In genomic region chr9:51008068-51008840, GRCm38 (mm10) we compare ENCODE assay signal across 8 mouse cellular contexts. TPM values are rescaled to one million over a fixed set of nuclear protein-coding genes. Genes with fewer than 3 reads are reported as not detected.
A peak's percentile ranks its signal among the peaks of the same experiment; 100 is the strongest.
DNase-seq lines count a peak whose midpoint lies in the region; ATAC-seq and TF ChIP-seq lines count a peak whose summit lies in the region.

No protein-coding gene starts in this region.

- no peaks in the 10 kb centered on the region for H3K9me3 ChIP-seq in kidney, postnatal 0 days (replicated peaks; ENCODE audit: low read length)
- no peaks in the 10 kb centered on the region for H3K9me3 ChIP-seq in stomach, embryonic 14.5 days (ENCODE audit: control insufficient read depth, low read depth, low read length)

- H3K27ac ChIP-seq in kidney, postnatal 0 days = peak overlapping the region; percentile 90
- H3K27ac ChIP-seq in stomach, embryonic 14.5 days (ENCODE audit: low read length) = peak overlapping the region; percentile 91

- no peaks in the 10 kb centered on the region for H3K36me3 ChIP-seq in kidney, postnatal 0 days (ENCODE audit: insufficient read depth, low read length)
- H3K36me3 ChIP-seq in stomach, embryonic 14.5 days (ENCODE audit: control insufficient read depth, insufficient read depth, low read length) = no peaks in the 10 kb centered on the region

- peak overlapping the region; percentile 69 for H3K4me3 ChIP-seq in kidney, postnatal 0 days (replicated peaks; ENCODE audit: low read depth, low read length)
- peak overlapping the region; percentile 87 for H3K4me3 ChIP-seq in stomach, embryonic 14.5 days (ENCODE audit: low read depth, low read length)

- H3K4me2 ChIP-seq in kidney, postnatal 0 days (ENCODE audit: low read length) = peak overlapping the region; percentile 86
- H3K4me2 ChIP-seq in stomach, embryonic 14.5 days (replicated peaks; ENCODE audit: low read depth, low read length) = peak overlapping the region; percentile 74

- no peak for TF ChIP-seq CTCF in kidney, postnatal 0 days (IDR thresholded peaks at IDR 0.05; ENCODE audit: low read depth)

- H3K9ac ChIP-seq in kidney, postnatal 0 days (ENCODE audit: low read depth, low read length) = peak overlapping the region; percentile 79
- peak overlapping the region; percentile 83 for H3K9ac ChIP-seq in stomach, embryonic 14.5 days (replicated peaks; ENCODE audit: low read depth, low read length)

- peaks cover 3% of the 10 kb centered on the region; the same call in 1 of the 2 replicates for H3K4me1 ChIP-seq in kidney, postnatal 0 days (replicated peaks; ENCODE audit: insufficient read depth, low read length)
- peaks cover 6% of the 10 kb centered on the region; the same call in 1 of the 2 replicates for H3K4me1 ChIP-seq in stomach, embryonic 14.5 days (ENCODE audit: control insufficient read depth, insufficient read depth, low read length)

- no peaks in the 10 kb centered on the region for H3K27me3 ChIP-seq in kidney, postnatal 0 days (ENCODE audit: insufficient read depth, low read length)
- H3K27me3 ChIP-seq in stomach, embryonic 14.5 days (ENCODE audit: control insufficient read depth, insufficient read depth, low read length) = no peaks in the 10 kb centered on the region

- ATAC-seq in cerebellum, adult (ENCODE audit: insufficient number of reproducible peaks, low FRiP score, low TSS enrichment) = peak; percentile 39
- peak; percentile 48 for ATAC-seq in frontal cortex, adult (ENCODE audit: low TSS enrichment)
- ATAC-seq in kidney, postnatal 0 days (replicated peaks; ENCODE audit: low FRiP score, low read depth) = peak; percentile 30
- ATAC-seq in stomach, embryonic 14.5 days (ENCODE audit: insufficient number of reproducible peaks, insufficient read depth, low FRiP score, low read depth) = peak; percentile 20; the same call in 1 of the 2 replicates

- under 1% methylated on average over 60 of the region's 65 CpGs for WGBS in kidney, postnatal 0 days
- under 1% methylated on average over 54 of the region's 65 CpGs for WGBS in stomach, embryonic 14.5 days

- DNase-seq in cerebellum, adult 9-11 months = no peak
- DNase-seq in urinary bladder, postnatal 10 days (ENCODE audit: low spot score) = peak; percentile 9
- no peak for DNase-seq in urinary bladder, adult 2 months (ENCODE audit: low spot score)
- peak; percentile 51 for DNase-seq in kidney, postnatal 0 days (ENCODE audit: low spot score)
- peak; percentile 17 for DNase-seq in lung, postnatal 25 days (ENCODE audit: low spot score)

RNA-seq across cellular contexts. Expression of gene Sik2, which starts 0.6 kb away (rescaled TPM):
- 17.4 and 19.2 TPM in 2 replicates for polyA plus RNA-seq in urinary bladder, adult 2 months (2012; rRNA removed)
- polyA plus RNA-seq in kidney, postnatal 0 days (2015; fragmentation: Nextera tagmentation; extraction: Ambion mirVana) = 11.8 and 12.5 TPM in 2 replicates
- polyA plus RNA-seq in stomach, embryonic 14.5 days (2014; fragmentation: Nextera tagmentation; extraction: Ambion mirVana) = 24.2 and 27.2 TPM in 2 replicates

RNA-seq across cellular contexts. Expression of gene Btg4, which starts 52.4 kb away (rescaled TPM):
- polyA plus RNA-seq in urinary bladder, adult 2 months (2012; rRNA removed) = 0.10 TPM in 1 of 2 replicates, not detected in the other
- not detected in 2 replicates for polyA plus RNA-seq in kidney, postnatal 0 days (2015; fragmentation: Nextera tagmentation; extraction: Ambion mirVana)
- polyA plus RNA-seq in stomach, embryonic 14.5 days (2014; fragmentation: Nextera tagmentation; extraction: Ambion mirVana) = not detected in 2 replicates

Comparison
In these comparisons a context has a peak if more than half of its experiments do, and no peak if none do; other contexts are left out.
1. DNase-seq: peak in urinary bladder, postnatal 10 days (single experiment), kidney, postnatal 0 days (single experiment) and lung, postnatal 25 days (single experiment); none in cerebellum, adult 9-11 months (single experiment) and urinary bladder, adult 2 months (single experiment).
2. Peak in every context shown above with its lines, with median percentiles within 50 percentile points of each other: ATAC-seq.